Mouse (Mus musculus): ENCODE results near the gene Ppp1r1a. TPM values are rescaled to one million over a fixed set of nuclear protein-coding genes. Genes with fewer than 3 reads are reported as not detected.

Ppp1r1a gene
- total RNA-seq, 2 experiments from 2014 or later: 155 to 157 TPM

GRCm38 (mm10) chr15:103518600-103519385, 19.0 kb downstream of the Ppp1r1a start:
- DNase-seq (ENCODE audit: low spot score in 2 of 2): no peak
- intact Hi-C loops (cut with DNase I): no loop called here

GRCm38 (mm10) chr15:103514914-103515313, 22.9 kb downstream of the Ppp1r1a start:
- intact Hi-C loops (cut with DNase I): no loop called here

DNA sequence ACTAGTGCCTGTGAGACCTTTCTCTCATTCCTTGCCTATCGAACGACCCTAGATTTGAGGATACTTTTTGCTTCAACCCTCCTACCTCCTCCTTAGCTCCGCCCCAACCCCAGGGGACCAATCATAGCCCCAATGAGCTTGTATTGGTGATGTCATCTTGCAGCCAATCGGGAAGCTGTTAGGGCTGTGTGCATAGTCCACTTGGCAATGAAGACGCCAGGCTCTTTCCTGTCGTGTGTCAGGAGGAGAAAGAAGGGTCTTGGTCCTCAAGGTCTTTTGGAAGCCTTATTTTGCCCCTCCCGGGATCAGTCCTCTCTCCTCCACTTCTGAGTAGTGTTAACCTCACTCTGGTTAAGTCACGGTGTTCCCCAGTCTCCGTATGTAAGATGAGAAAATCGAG, 23.7 kb downstream of the Ppp1r1a start:
- peak; percentile 68 to 84 for DNase-seq (ENCODE audit: low spot score in 2 of 2)
- intact Hi-C loops (cut with DNase I): no loop called here

More at GRCm38 (mm10) chr15:103514914-103515313, 22.9 kb downstream of the Ppp1r1a start:
- no peak for DNase-seq (ENCODE audit: low spot score in 2 of 2)

DNA sequence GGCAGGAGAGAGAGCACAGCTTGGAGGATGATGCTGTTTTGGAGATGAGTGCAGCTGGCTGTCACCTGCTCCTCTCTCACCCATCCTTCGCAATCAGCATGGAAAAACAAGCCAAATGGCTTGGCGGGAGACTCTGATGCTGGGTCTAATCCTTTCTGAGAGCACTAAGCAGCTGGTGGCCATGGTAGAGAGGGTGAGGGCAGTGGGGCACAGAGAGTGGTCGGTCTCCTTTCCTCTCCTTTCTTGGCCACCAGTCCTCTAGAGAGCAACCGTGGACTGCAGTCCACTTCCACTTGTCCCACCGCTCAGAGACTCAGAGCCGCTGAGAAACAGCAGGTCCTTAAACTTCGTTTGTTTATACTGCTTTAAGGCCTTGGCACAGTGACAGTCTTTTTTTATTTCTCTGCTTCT, 24.2 kb downstream of the Ppp1r1a start:
- intact Hi-C loops (cut with DNase I): no loop called here
- DNase-seq (ENCODE audit: low spot score in 2 of 2): peak in 1 of 2 experiments; percentile 48

- intact Hi-C loops (cut with DNase I): no loop called here
Measured at GRCm38 (mm10) chr15:103511652-103512051, 26.2 kb downstream of the Ppp1r1a start.

DNA sequence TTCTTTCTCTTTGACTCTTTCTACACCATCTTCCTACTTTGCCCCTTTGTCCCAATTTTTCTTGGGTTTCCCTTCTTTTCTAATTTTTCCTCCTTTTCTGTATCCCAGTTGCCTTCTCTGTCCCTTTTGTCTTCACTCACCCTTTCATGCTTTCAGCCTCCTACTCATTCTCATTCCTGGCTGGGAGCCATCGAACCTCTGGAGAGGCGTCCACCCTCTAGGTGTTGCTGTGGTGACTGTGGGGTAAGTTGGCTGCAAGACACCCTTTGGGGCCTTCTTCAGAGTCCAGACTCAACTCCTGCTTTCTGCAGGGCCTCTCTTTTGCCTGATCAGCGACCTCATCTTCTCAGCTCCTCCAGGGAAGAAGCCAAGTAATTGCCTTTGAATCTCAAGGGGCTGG, 28.5 kb downstream of the Ppp1r1a start:
- intact Hi-C loops (cut with DNase I): no loop called here
- no peak for DNase-seq (ENCODE audit: low spot score in 2 of 2)

More at GRCm38 (mm10) chr15:103511652-103512051, 26.2 kb downstream of the Ppp1r1a start:
- DNase-seq (ENCODE audit: low spot score in 2 of 2): peak; percentile 51 to 81

- intact Hi-C loops (cut with DNase I): no loop called here
- DNase-seq (ENCODE audit: low spot score in 2 of 2): peak; percentile 40 to 43
Measured at GRCm38 (mm10) chr15:103503660-103504059, 34.1 kb downstream of the Ppp1r1a start.

DNA sequence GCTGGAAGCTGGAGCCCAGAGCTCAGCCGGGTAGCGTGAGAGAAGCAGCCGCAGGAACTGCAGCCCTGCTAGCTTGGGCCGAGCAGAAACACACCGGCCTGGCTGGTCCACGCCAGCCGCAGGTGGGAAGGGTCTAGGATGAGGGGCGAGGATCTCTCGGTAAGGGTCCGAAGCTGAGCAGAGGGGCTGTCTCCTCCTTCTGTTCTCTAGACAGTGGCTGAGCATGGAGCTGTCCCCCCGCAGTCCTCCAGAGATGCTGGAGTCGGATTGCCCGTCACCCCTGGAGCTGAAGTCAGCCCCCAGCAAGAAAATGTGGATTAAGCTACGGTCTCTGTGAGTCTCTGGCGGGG, 34.6 kb downstream of the Ppp1r1a start:
- intact Hi-C loops (cut with DNase I): no loop called here
- DNase-seq (ENCODE audit: low spot score in 2 of 2): no peak

- peak; percentile 66 to 67 for DNase-seq (ENCODE audit: low spot score in 2 of 2)
- intact Hi-C loops (cut with DNase I): no loop called here
Measured at GRCm38 (mm10) chr15:103502435-103503250, 35.2 kb downstream of the Ppp1r1a start, which contains the start of gene Pde1b. Gene Pde1b, plus strand, starts transcription at chr15:103503034.

DNA sequence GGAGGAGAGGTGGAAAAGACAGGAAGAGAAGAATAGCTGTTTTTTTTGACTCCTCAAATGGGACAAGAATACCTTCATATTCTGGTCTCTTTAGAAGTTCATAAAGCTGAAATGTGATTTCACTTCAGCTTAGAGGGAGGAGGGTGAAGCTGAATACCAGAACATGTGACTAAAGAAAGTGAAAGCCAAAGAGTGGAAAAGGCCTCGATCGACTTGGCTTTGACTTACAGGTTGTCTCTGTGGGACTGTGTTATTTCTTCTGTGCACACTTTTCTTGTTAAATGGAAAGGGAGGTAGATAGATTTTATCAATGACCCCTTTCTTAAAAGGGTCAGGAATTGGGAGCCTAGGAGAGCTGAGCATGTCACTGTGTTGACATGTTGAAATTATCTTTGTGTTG, 36.6 kb downstream of the Ppp1r1a start:
- intact Hi-C loops (cut with DNase I): no loop called here
- DNase-seq (ENCODE audit: low spot score in 2 of 2): no peak

- intact Hi-C loops (cut with DNase I): no loop called here
- DNase-seq (ENCODE audit: low spot score in 2 of 2): no peak
Measured at GRCm38 (mm10) chr15:103500723-103501122, 37.1 kb downstream of the Ppp1r1a start.

GRCm38 (mm10) chr15:103498157-103498556, 39.6 kb downstream of the Ppp1r1a start:
- intact Hi-C loops (cut with DNase I): no loop called here
- no peak for DNase-seq (ENCODE audit: low spot score in 2 of 2)

GRCm38 (mm10) chr15:103496204-103497140, 41.3 kb downstream of the Ppp1r1a start:
- intact Hi-C loops (cut with DNase I): no loop called here
- no peak for DNase-seq (ENCODE audit: low spot score in 2 of 2)

DNA sequence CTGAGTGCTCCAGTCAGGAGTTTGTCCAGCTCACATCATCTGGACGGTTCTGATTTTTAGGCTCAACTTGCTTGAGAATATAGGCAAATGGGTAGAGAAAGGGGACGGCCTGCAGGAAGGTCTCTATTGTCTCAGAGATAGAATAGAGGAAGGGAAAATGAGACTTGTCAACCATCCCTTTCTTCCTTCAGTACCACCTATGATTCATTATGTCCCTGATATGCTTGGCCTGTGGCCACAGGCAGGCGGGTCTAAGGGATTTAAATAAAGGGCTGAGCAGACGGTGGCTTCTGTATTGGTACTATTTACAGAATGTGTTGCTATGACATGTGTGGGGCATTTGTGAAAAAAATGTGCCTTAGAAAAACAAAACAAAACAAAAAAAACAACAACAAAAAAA, 49.5 kb downstream of the Ppp1r1a start:
- no peak for DNase-seq (ENCODE audit: low spot score in 2 of 2)
- intact Hi-C loops (cut with DNase I): no loop called here

DNA sequence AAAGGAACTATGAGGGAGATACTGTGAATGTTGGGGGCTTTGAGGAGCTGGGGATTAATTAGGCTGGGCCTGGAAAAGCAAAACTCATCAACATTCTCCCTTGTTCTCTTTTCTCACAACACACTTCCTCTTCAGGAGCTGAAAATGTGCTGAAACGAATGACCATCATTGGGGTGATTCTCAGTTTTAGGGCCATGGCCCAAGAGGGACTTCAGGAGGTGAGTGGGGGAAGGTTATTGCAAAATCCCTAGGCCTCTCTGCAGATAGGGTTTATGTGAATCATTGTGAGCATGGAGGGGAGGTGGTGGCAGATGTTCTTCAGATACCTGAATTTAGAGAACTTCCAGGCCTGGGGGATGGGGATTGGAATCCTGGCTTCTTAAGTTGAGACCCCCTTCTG, 51.1 kb downstream of the Ppp1r1a start:
- intact Hi-C loops (cut with DNase I): no loop called here

GRCm38 (mm10) chr15:103485106-103485505, 52.7 kb downstream of the Ppp1r1a start:
- DNase-seq (ENCODE audit: low spot score in 2 of 2): no peak
- intact Hi-C loops (cut with DNase I): no loop called here

More for the DNA sequence above, 51.1 kb downstream of the Ppp1r1a start:
- no peak for DNase-seq (ENCODE audit: low spot score in 2 of 2)

GRCm38 (mm10) chr15:103484490-103484889, 53.3 kb downstream of the Ppp1r1a start:
- no peak for DNase-seq (ENCODE audit: low spot score in 2 of 2)
- intact Hi-C loops (cut with DNase I): no loop called here

- DNase-seq (ENCODE audit: low spot score in 2 of 2): peak in 1 of 2 experiments; percentile 37
- intact Hi-C loops (cut with DNase I): no loop called here
Measured at GRCm38 (mm10) chr15:103482488-103482887, 55.3 kb downstream of the Ppp1r1a start.

All from left cerebral cortex, postnatal 25 days (tissue).